Mouse (Mus musculus) intestine, postnatal 0 days (tissue): ENCODE measurements around the gene Ern1. TPM values are rescaled to one million over a fixed set of nuclear protein-coding genes. Genes with fewer than 3 reads are reported as not detected.

ENCODE experiments used
- ATAC-seq: fragments of 200-750 bp; cut with Nextera tagmentation; 2 replicates; pipeline ENCODE4 v1.8.0; 2017; ENCODE audit warnings: mild to moderate bottlenecking, moderate TSS enrichment, moderate library complexity
- H3K27ac ChIP-seq: fragments of 300-500 bp; sonication (generic); 2 replicates; pipeline ENCODE4 v1.5.1; 2014; ENCODE audit warnings: mild to moderate bottlenecking, low read depth, low read length, moderate library complexity
- H3K27me3 ChIP-seq: fragments of 300-500 bp; sonication (generic); replicated peaks from 2 replicates; pipeline ENCODE4 v1.6.1; 2014; ENCODE audit warnings: low read length, mixed read lengths; ENCODE audit not compliant: control insufficient read depth, insufficient read depth
- H3K36me3 ChIP-seq: fragments of 300-500 bp; sonication (generic); 2 replicates; pipeline ENCODE4 v1.6.1; 2014; ENCODE audit warnings: mild to moderate bottlenecking, moderate library complexity; ENCODE audit not compliant: control insufficient read depth, insufficient read depth
- H3K4me1 ChIP-seq: fragments of 300-500 bp; sonication (generic); replicated peaks from 2 replicates; pipeline ENCODE4 v1.6.1; 2014; ENCODE audit warnings: antibody characterized with exemption, low read length, mixed read lengths; ENCODE audit not compliant: control insufficient read depth, insufficient read depth
- H3K4me2 ChIP-seq: fragments of 300-500 bp; sonication (generic); replicated peaks from 2 replicates; pipeline ENCODE4 v1.6.1; 2014; ENCODE audit warnings: low read depth, mild to moderate bottlenecking, moderate library complexity
- H3K4me3 ChIP-seq: fragments of 300-500 bp; sonication (generic); 2 replicates; pipeline ENCODE4 v1.5.1; 2014; ENCODE audit warnings: low read depth, low read length
- H3K9ac ChIP-seq: fragments of 300-500 bp; sonication (generic); 2 replicates; pipeline ENCODE4 v1.6.1; 2014; ENCODE audit warnings: mild to moderate bottlenecking, low read depth, low read length
- H3K9me3 ChIP-seq: fragments of 300-500 bp; sonication (generic); 2 replicates; pipeline ENCODE4 v1.6.1; 2016; ENCODE audit warnings: mixed run types; ENCODE audit not compliant: control insufficient read depth
- CTCF ChIP-seq: sonication (generic); IDR thresholded peaks from 2 replicates; pipeline ENCODE4 v1.5.1; 2016; ENCODE audit warnings: low read depth, mild to moderate bottlenecking, control low read depth, antibody characterized with exemption, moderate library complexity
- WGBS: fragments of 180-500 bp; shearing (Covaris S2); extraction: QIAGEN DNeasy Blood & Tissue Kit; methylation state at CpG from one replicate; pipeline ENCODE4 v1.1.7; 2014; 5-methylcytosine and 5-hydroxymethylcytosine counted together
- polyA plus RNA-seq: library from polyadenylated mRNA; unstranded; fragments of >200 nt; fragmentation: Nextera tagmentation; extraction: Ambion mirVana; gene quantifications from 2 replicates; pipeline ENCODE4 v1.2.1, GENCODE M21; 2015

Ern1 gene
- polyA plus RNA-seq, 1 experiment from 2014 or later: 1.6 TPM

DNA sequence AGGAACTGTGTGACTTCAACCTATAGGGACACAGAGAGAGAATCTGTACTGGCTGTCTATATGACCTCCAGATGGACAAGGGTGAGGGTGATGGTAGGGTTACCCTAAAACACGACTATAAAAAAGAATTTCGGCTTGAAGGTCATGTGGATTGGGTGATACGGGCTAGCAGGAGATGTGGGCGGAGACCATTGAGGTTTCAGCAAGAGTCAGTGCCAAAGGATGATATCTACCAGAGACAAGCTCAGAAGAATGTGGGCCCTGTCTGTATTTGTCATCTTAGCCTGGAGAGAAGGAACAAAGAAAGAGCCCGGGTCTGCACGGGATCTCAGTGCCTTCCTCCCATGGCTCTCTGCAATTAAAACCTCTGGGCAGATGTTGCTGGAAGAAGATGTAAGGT is 137.9 kb downstream of the Ern1 start:
- no peaks in the 10 kb centered on the region for H3K36me3 ChIP-seq
- H3K9me3 ChIP-seq: no peaks in the 10 kb centered on the region
- no peaks in the 10 kb centered on the region for H3K4me1 ChIP-seq
- H3K9ac ChIP-seq: no peak overlapping the region
- H3K4me3 ChIP-seq: no peak overlapping the region
- 70% methylated on average over 6 of the region's 6 CpGs for WGBS
- H3K27ac ChIP-seq: no peak overlapping the region
- ATAC-seq: no peak
- TF ChIP-seq CTCF: no peak
- no peak overlapping the region for H3K4me2 ChIP-seq
- H3K27me3 ChIP-seq: no peaks in the 10 kb centered on the region

DNA sequence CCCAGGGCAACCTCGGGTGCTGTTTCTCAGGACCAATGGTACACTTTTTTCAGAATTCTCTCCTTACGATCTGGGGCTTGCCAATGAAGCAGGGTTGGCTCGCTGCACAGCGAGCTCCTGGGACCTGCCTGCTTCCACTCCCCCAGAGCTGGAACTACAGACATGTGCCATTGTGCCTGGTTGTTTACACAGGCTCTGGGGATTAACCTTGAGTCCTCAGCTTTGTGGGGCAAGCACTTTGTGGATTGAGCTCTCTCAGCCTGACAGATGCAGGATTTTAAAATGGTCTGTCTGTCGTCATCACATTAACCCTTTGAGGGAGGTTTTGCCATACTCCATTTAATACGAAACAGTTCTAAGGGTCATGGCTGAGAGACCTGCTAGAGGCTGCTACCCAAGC is 142.7 kb downstream of the Ern1 start:
- no peak overlapping the region for H3K27ac ChIP-seq
- no peak for ATAC-seq
- WGBS: 22% methylated on average over 6 of the region's 6 CpGs
- no peaks in the 10 kb centered on the region for H3K36me3 ChIP-seq
- no peak overlapping the region for H3K9ac ChIP-seq
- H3K4me2 ChIP-seq: no peak overlapping the region
- no peaks in the 10 kb centered on the region for H3K4me1 ChIP-seq
- H3K4me3 ChIP-seq: no peak overlapping the region
- no peak for TF ChIP-seq CTCF
- H3K9me3 ChIP-seq: no peaks in the 10 kb centered on the region
- no peaks in the 10 kb centered on the region for H3K27me3 ChIP-seq

Other genes starting within 250 kb of the Ern1 start
- gene Ftsj3, start 231.8 kb downstream of the Ern1 start, polyA plus RNA-seq: 16.6 and 18.3 TPM in 2 replicates
- 160 and 168 TPM in 2 replicates for gene Psmc5, start 231.7 kb downstream of the Ern1 start, polyA plus RNA-seq
- gene Smarcd2, start 214.9 kb downstream of the Ern1 start, polyA plus RNA-seq: 25.3 and 26.3 TPM in 2 replicates
- gene Tcam1, start 211.2 kb downstream of the Ern1 start, polyA plus RNA-seq: 0.09 TPM in 1 of 2 replicates, not detected in the other
- gene Gh, start 186.0 kb downstream of the Ern1 start, polyA plus RNA-seq: not detected in 2 replicates
- gene Cd79b, start 173.1 kb downstream of the Ern1 start, polyA plus RNA-seq: 1.3 and 1.5 TPM in 2 replicates
- 0.01 TPM in 1 of 2 replicates, not detected in the other for gene Scn4a, start 134.6 kb downstream of the Ern1 start, polyA plus RNA-seq
- 0.52 and 0.97 TPM in 2 replicates for gene Prr29, start 122.4 kb downstream of the Ern1 start, polyA plus RNA-seq
- 14.2 and 15.4 TPM in 2 replicates for gene Icam2, start 99.8 kb downstream of the Ern1 start, polyA plus RNA-seq
- gene Tex2, start 125.6 kb upstream of the Ern1 start, polyA plus RNA-seq: 17.1 and 19.3 TPM in 2 replicates